Mouse (Mus musculus) liver, embryonic 14.5 days (tissue): ENCODE data around the gene Kcnk15.

Source experiments
- CTCF ChIP-seq: IDR thresholded peaks from 2 replicates; pipeline ENCODE4 v1.5.1; 2016; ENCODE audit warnings: antibody characterized with exemption, low read depth, control low read depth
- EP300 ChIP-seq: IDR thresholded peaks from 2 replicates; pipeline ENCODE4 v1.6.1; 2016; ENCODE audit warnings: antibody characterized with exemption, low read depth

DNA sequence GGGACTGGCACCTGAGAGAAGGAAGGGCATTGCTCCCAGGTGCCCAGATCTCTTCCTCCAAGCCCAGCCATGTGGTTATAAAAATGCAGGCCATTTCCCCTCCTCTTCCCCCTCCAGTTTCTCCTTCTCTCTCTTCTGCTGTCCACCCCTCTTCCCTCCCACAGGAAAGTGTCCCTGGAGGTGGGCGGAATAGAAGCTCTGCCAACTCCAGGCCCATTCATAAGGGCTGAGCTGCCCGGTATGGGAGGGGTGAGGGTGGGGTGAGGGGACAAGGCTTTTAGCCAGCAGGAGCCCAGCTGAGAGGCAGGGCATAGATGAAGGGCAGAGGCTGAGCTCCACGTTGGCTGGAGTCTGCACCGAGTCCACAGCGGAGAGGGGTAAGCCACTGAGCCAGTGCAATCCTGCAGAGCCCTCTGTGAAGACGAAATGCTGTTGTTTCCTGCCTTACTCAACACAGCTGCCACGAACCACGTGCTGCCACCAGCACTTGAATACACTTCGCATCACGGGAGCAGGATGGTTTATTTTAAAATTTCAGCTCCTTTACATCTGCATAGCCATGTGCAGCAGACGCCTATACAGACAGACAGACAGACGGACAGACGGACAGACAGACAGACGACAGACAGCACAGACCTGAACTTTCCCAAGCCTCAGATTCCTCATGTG is 23.5 kb downstream of the Kcnk15 start:
- TF ChIP-seq CTCF, result no peak
- no peak for TF ChIP-seq EP300
